Mouse (Mus musculus) CH12.LX (cell line): ENCODE measurements around the gene Tulp2.

Experiments
- CHD2 ChIP-seq: IDR thresholded peaks from 2 replicates; pipeline ENCODE4 v1.6.1; 2011; ENCODE audit warnings: low read length, improper control_type of control experiment
- CTCF ChIP-seq, 2 experiments: IDR thresholded peaks in 1 of 2; conservative IDR thresholded peaks in 1 of 2; 2 replicates each; pipeline ENCODE4 v1.5.1; 2011 to 2012; ENCODE audit warnings: low read depth in 2 of 2, low read length in 2 of 2, improper control_type of control experiment in 1 of 2, inconsistent platforms in 1 of 2, mild to moderate bottlenecking in 1 of 2, moderate library complexity in 1 of 2
- ELF1 ChIP-seq: IDR thresholded peaks from 2 replicates; pipeline ENCODE4 v1.6.1; 2014; ENCODE audit warnings: low read depth, mild to moderate bottlenecking, inconsistent platforms, low read length, improper control_type of control experiment
- EP300 ChIP-seq: IDR thresholded peaks from 2 replicates; pipeline ENCODE4 v1.6.1; 2011; ENCODE audit warnings: low read length, improper control_type of control experiment
- MAFK ChIP-seq: IDR thresholded peaks from 2 replicates; pipeline ENCODE4 v1.6.1; 2011; ENCODE audit warnings: low read length, improper control_type of control experiment; ENCODE audit not compliant: insufficient replicate concordance
- MXI1 ChIP-seq: IDR thresholded peaks from 2 replicates; pipeline ENCODE4 v1.6.1; 2011; ENCODE audit warnings: mild to moderate bottlenecking, low read depth, low read length, improper control_type of control experiment
- PAX5 ChIP-seq: IDR thresholded peaks from 2 replicates; pipeline ENCODE4 v1.6.1; 2012; ENCODE audit warnings: low read length, inconsistent platforms, mixed read lengths
- POLR2A ChIP-seq: IDR thresholded peaks from 2 replicates; pipeline ENCODE4 v1.6.1; 2011; ENCODE audit warnings: low read depth, mild to moderate bottlenecking, improper control_type of control experiment, low read length
- POLR2AphosphoS2 ChIP-seq: IDR thresholded peaks from 2 replicates; pipeline ENCODE4 v1.6.1; 2011; ENCODE audit warnings: low read depth, low read length, improper control_type of control experiment
- TBP ChIP-seq: conservative IDR thresholded peaks from 2 replicates; pipeline ENCODE4 v1.6.1; 2011; ENCODE audit warnings: low read depth, low read length, improper control_type of control experiment

GRCm38 (mm10) chr7:45490822-45491221 is 9.1 kb downstream of the Tulp2 start:
- no peak for TF ChIP-seq EP300
- no peak for TF ChIP-seq POLR2A
- TF ChIP-seq PAX5 = no peak
- no peak for TF ChIP-seq TBP
- no peak for TF ChIP-seq MAFK
- no peak for TF ChIP-seq CHD2
- no peak for TF ChIP-seq ELF1
- no peak for TF ChIP-seq MXI1
- TF ChIP-seq POLR2AphosphoS2 = no peak
- TF ChIP-seq CTCF (conservative IDR thresholded peaks at IDR 0.05 in 1 of 2, IDR thresholded peaks at IDR 0.05 in 1 of 2; ENCODE audit: low read depth in 2 of 2, low read length in 2 of 2) = no peak
